ENCODE assay signal across 9 mouse cellular contexts in genomic region chr10:4372011-4372410, GRCm38 (mm10). TPM values are rescaled to one million over a fixed set of nuclear protein-coding genes. Genes with fewer than 3 reads are reported as not detected.
DNase-seq lines count a peak whose midpoint lies in the region; ATAC-seq and TF ChIP-seq lines count a peak whose summit lies in the region.
"Had no signal": no experiment of that assay in that cellular context is flagged by ENCODE, and none has a peak within 500 bp of the region (broad histone marks: within the 10 kb centered on the region; RNA-seq: fewer than 3 reads in every experiment).

No protein-coding gene starts in this region.

- no peaks in the 10 kb centered on the region for H3K9me3 ChIP-seq in limb, embryonic 14.5 days (ENCODE audit: control insufficient read depth, low read length)
- no peaks in the 10 kb centered on the region for H3K9me3 ChIP-seq in limb, embryonic 10.5 days (replicated peaks)
- H3K9me3 ChIP-seq in forebrain, embryonic 14.5 days (replicated peaks; ENCODE audit: control insufficient read depth, low read length) = no peaks in the 10 kb centered on the region
- H3K9me3 ChIP-seq: lung, embryonic 15.5 days had no signal

- H3K36me3 ChIP-seq in limb, embryonic 14.5 days (ENCODE audit: control insufficient read depth, insufficient read depth, low read length) = peaks cover 32% of the 10 kb centered on the region
- H3K36me3 ChIP-seq in limb, embryonic 10.5 days = peaks cover 65% of the 10 kb centered on the region
- H3K36me3 ChIP-seq in forebrain, embryonic 14.5 days (ENCODE audit: control insufficient read depth, insufficient read depth, low read length) = peaks cover 27% of the 10 kb centered on the region

- H3K4me1 ChIP-seq in limb, embryonic 14.5 days (ENCODE audit: control insufficient read depth, insufficient read depth, low read length) = no peaks in the 10 kb centered on the region
- no peaks in the 10 kb centered on the region for H3K4me1 ChIP-seq in limb, embryonic 10.5 days
- H3K4me1 ChIP-seq in forebrain, embryonic 14.5 days (ENCODE audit: control insufficient read depth, insufficient read depth, low read length) = no peaks in the 10 kb centered on the region

- H3K4me3 ChIP-seq in limb, embryonic 14.5 days (replicated peaks; ENCODE audit: low read length) = no peak overlapping the region
- no peak overlapping the region for H3K4me3 ChIP-seq in limb, embryonic 10.5 days
- no peak overlapping the region for H3K4me3 ChIP-seq in forebrain, embryonic 14.5 days (ENCODE audit: low read depth, low read length)
- H3K4me3 ChIP-seq: lung, embryonic 15.5 days had no signal

- no peaks in the 10 kb centered on the region for H3K27me3 ChIP-seq in limb, embryonic 14.5 days (ENCODE audit: control insufficient read depth, insufficient read depth, low read length)
- H3K27me3 ChIP-seq in limb, embryonic 10.5 days (ENCODE audit: low read depth, poor library complexity, severe bottlenecking) = no peaks in the 10 kb centered on the region
- no peaks in the 10 kb centered on the region for H3K27me3 ChIP-seq in forebrain, embryonic 14.5 days (replicated peaks; ENCODE audit: control insufficient read depth, insufficient read depth, low read length)
- H3K27me3 ChIP-seq: lung, embryonic 15.5 days had no signal

- no peak overlapping the region for H3K27ac ChIP-seq in limb, embryonic 14.5 days (replicated peaks; ENCODE audit: low read depth, low read length)
- H3K27ac ChIP-seq in limb, embryonic 10.5 days = no peak overlapping the region
- no peak overlapping the region for H3K27ac ChIP-seq in forebrain, embryonic 14.5 days (ENCODE audit: low read depth, low read length)
- H3K27ac ChIP-seq: lung, embryonic 15.5 days had no signal

- no peak overlapping the region for H3K9ac ChIP-seq in limb, embryonic 14.5 days (ENCODE audit: low read depth, low read length, severe bottlenecking)
- H3K9ac ChIP-seq in forebrain, embryonic 14.5 days (ENCODE audit: low read length) = no peak overlapping the region
- H3K9ac ChIP-seq: lung, embryonic 15.5 days had no signal

- peak; percentile 30; the same call in 1 of the 2 replicates for ATAC-seq in limb, embryonic 14.5 days (ENCODE audit: low FRiP score, low read depth)
- ATAC-seq in activated CD4-positive, CD25-positive, alpha-beta regulatory T cell, adult 4 months = peak; percentile 86
- ATAC-seq in forebrain, embryonic 14.5 days = peak; percentile 60

- peak; percentile 41 for DNase-seq in adrenal gland, adult 2 months
- no peak for DNase-seq in adrenal gland, adult 8-10 months
- DNase-seq in limb, embryonic 14.5 days (ENCODE audit: low spot score) = peak; percentile 50
- no peak for DNase-seq in limb, embryonic 10.5 days (ENCODE audit: low spot score)
- DNase-seq in forebrain, embryonic 14.5 days (ENCODE audit: low spot score) = peak; percentile 73
- peak; percentile 34 for DNase-seq in mesoderm, embryonic 11.5 days (ENCODE audit: low read depth, low spot score)
- no peak for DNase-seq in urinary bladder, postnatal 36 days (ENCODE audit: low spot score in 2 of 2)

- 50% methylated on average over 5 of the region's 5 CpGs for WGBS in limb, embryonic 14.5 days
- 67% methylated on average over 5 of the region's 5 CpGs for WGBS in limb, embryonic 10.5 days
- WGBS in forebrain, embryonic 14.5 days = 50% methylated on average over 5 of the region's 5 CpGs

- H3K4me2 ChIP-seq in limb, embryonic 14.5 days (replicated peaks; ENCODE audit: low read depth, low read length, severe bottlenecking) = no peak overlapping the region
- H3K4me2 ChIP-seq in forebrain, embryonic 14.5 days (ENCODE audit: low read length) = no peak overlapping the region
- H3K4me2 ChIP-seq: lung, embryonic 15.5 days had no signal

- no peak for TF ChIP-seq POLR2A in limb, embryonic 14.5 days (IDR thresholded peaks at IDR 0.05; ENCODE audit: borderline replicate concordance, extremely low read depth, insufficient read depth, insufficient read length)

RNA-seq across cellular contexts. Expression of gene Zbtb2, which starts 15.9 kb away (rescaled TPM):
- total RNA-seq in adrenal gland, adult 2 months (2021) = 10 to 100 TPM in 1 of 2 experiments, 1 to 10 TPM in 1; 8.3 to 13.7 TPM
- polyA plus RNA-seq in adrenal gland, adult 2 months (2012; rRNA removed) = 5.2 and 6.3 TPM in 2 replicates
- 10 to 100 TPM in 1 of 4 experiments, 1 to 10 TPM in 3; 9.2 to 10.1 (median 9.5) TPM for total RNA-seq in adrenal gland, adult 8-10 months (2022)
- 12.5 and 14.0 TPM in 2 replicates for polyA plus RNA-seq in limb, embryonic 14.5 days (2012; rRNA removed)
- polyA plus RNA-seq in limb, embryonic 14.5 days (2014; fragmentation: Nextera tagmentation; extraction: Ambion mirVana) = 13.7 and 15.4 TPM in 2 replicates
- 21.5 and 23.1 TPM in 2 replicates for polyA plus RNA-seq in limb, embryonic 10.5 days (2016; fragmentation: Nextera tagmentation; extraction: Ambion mirVana)
- polyA plus RNA-seq in activated CD4-positive, CD25-positive, alpha-beta regulatory T cell, adult 4 months (2017; shearing (Covaris generic)) = 10 to 100 TPM in 1 of 2 experiments, 1 to 10 TPM in 1; 9.9 to 11.3 TPM
- polyA plus RNA-seq in forebrain, embryonic 14.5 days (2014; fragmentation: Nextera tagmentation; extraction: Ambion mirVana) = 16.5 and 20.3 TPM in 2 replicates

Comparison
In these comparisons a context has a peak if more than half of its experiments do, and no peak if none do; other contexts are left out.
1. DNase-seq: peak in adrenal gland, adult 2 months (single experiment), limb, embryonic 14.5 days (single experiment), forebrain, embryonic 14.5 days (single experiment) and mesoderm, embryonic 11.5 days (single experiment); none in adrenal gland, adult 8-10 months (single experiment), limb, embryonic 10.5 days (single experiment) and urinary bladder, postnatal 36 days (0 of 2).
2. ATAC-seq: peak in every context shown above with its lines; median percentile 86 in activated CD4-positive, CD25-positive, alpha-beta regulatory T cell, adult 4 months; 60 in forebrain, embryonic 14.5 days; 30 in limb, embryonic 14.5 days.